Comparison of ENCODE assay signal across 25 mouse cellular contexts in the genomic region with DNA sequence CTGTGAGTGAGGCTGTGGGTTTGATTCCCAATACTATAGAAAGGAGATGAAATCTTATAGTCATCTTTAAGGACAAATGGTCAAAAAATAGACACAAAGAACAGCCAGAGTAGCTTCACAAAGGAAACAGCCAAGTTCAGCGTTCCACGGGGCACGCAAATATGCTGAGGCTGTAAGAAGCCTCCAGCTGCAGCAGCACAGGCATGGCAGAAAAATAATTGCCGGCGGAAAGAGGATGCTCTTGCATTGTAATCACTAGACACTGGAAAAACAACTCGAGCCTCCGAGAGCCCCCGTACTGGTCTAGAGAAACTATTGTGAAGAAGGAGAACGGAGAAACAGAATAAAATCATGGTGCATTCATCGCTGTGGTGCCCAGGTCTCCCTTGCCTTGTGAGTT. TPM values are rescaled to one million over a fixed set of nuclear protein-coding genes. Genes with fewer than 3 reads are reported as not detected.
DNase-seq lines count a peak whose midpoint lies in the region; ATAC-seq lines count a peak whose summit lies in the region.
"Had no signal": no experiment of that assay in that cellular context is flagged by ENCODE, and none has a peak within 500 bp of the region (broad histone marks: within the 10 kb centered on the region; RNA-seq: fewer than 3 reads in every experiment).

No protein-coding gene starts in this region.

- no peak overlapping the region for H3K4me3 ChIP-seq in forebrain, embryonic 14.5 days (ENCODE audit: low read depth, low read length)
- H3K4me3 ChIP-seq in hindbrain, embryonic 15.5 days = no peak overlapping the region
- H3K4me3 ChIP-seq in midbrain, embryonic 14.5 days (replicated peaks; ENCODE audit: low read depth, low read length) = no peak overlapping the region
- H3K4me3 ChIP-seq: embryonic facial prominence, embryonic 15.5 days; gastrocnemius, adult 2 months; limb, embryonic 12.5 days; liver, embryonic 12.5 days; lung, embryonic 15.5 days; stomach, embryonic 15.5 days had no signal

- H3K27me3 ChIP-seq in forebrain, embryonic 14.5 days (replicated peaks; ENCODE audit: control insufficient read depth, insufficient read depth, low read length) = no peaks in the 10 kb centered on the region
- no peaks in the 10 kb centered on the region for H3K27me3 ChIP-seq in hindbrain, embryonic 15.5 days
- H3K27me3 ChIP-seq in midbrain, embryonic 14.5 days (ENCODE audit: control insufficient read depth, insufficient read depth, low read length) = no peaks in the 10 kb centered on the region
- H3K27me3 ChIP-seq: embryonic facial prominence, embryonic 15.5 days; limb, embryonic 12.5 days; liver, embryonic 12.5 days; lung, embryonic 15.5 days; Patski; stomach, embryonic 15.5 days had no signal

- H3K36me3 ChIP-seq in forebrain, embryonic 14.5 days (ENCODE audit: control insufficient read depth, insufficient read depth, low read length) = no peaks in the 10 kb centered on the region
- no peaks in the 10 kb centered on the region for H3K36me3 ChIP-seq in hindbrain, embryonic 15.5 days
- no peaks in the 10 kb centered on the region for H3K36me3 ChIP-seq in midbrain, embryonic 14.5 days (ENCODE audit: control insufficient read depth, insufficient read depth, low read length)
- H3K36me3 ChIP-seq: embryonic facial prominence, embryonic 15.5 days; limb, embryonic 12.5 days; liver, embryonic 12.5 days; lung, embryonic 15.5 days; stomach, embryonic 15.5 days had no signal

- 69% methylated on average over 10 of the region's 10 CpGs for WGBS in forebrain, embryonic 14.5 days
- WGBS in hindbrain, embryonic 15.5 days = 30% methylated on average over 10 of the region's 10 CpGs
- 26% methylated on average over 10 of the region's 10 CpGs for WGBS in midbrain, embryonic 14.5 days

- no peaks in the 10 kb centered on the region for H3K9me3 ChIP-seq in forebrain, embryonic 14.5 days (replicated peaks; ENCODE audit: control insufficient read depth, low read length)
- no peaks in the 10 kb centered on the region for H3K9me3 ChIP-seq in hindbrain, embryonic 15.5 days
- no peaks in the 10 kb centered on the region for H3K9me3 ChIP-seq in midbrain, embryonic 14.5 days (ENCODE audit: control insufficient read depth, low read length)
- H3K9me3 ChIP-seq: embryonic facial prominence, embryonic 15.5 days; limb, embryonic 12.5 days; liver, embryonic 12.5 days; lung, embryonic 15.5 days; stomach, embryonic 15.5 days had no signal

- ATAC-seq in forebrain, embryonic 14.5 days = peak; percentile 65
- peak; percentile 68; the same call in 1 of the 2 replicates for ATAC-seq in hindbrain, embryonic 15.5 days (ENCODE audit: low FRiP score, low read depth)
- peak; percentile 35; the same call in 1 of the 2 replicates for ATAC-seq in midbrain, embryonic 14.5 days (ENCODE audit: low FRiP score, low TSS enrichment)
- ATAC-seq: inflammation-experienced regulatory T-cells, adult 6 months; liver, embryonic 12.5 days; Patski had no signal

- no peak overlapping the region for H3K4me2 ChIP-seq in forebrain, embryonic 14.5 days (ENCODE audit: low read length)
- no peak overlapping the region for H3K4me2 ChIP-seq in hindbrain, embryonic 15.5 days
- peak overlapping the region; percentile 9; the same call in 1 of the 2 replicates for H3K4me2 ChIP-seq in midbrain, embryonic 14.5 days (ENCODE audit: low read length)
- H3K4me2 ChIP-seq: embryonic facial prominence, embryonic 15.5 days; heart, embryonic 11.5 days; limb, embryonic 12.5 days; liver, embryonic 12.5 days; lung, embryonic 15.5 days; stomach, embryonic 15.5 days had no signal

- H3K27ac ChIP-seq in forebrain, embryonic 14.5 days (ENCODE audit: low read depth, low read length) = peak overlapping the region; percentile 56
- H3K27ac ChIP-seq in hindbrain, embryonic 15.5 days (replicated peaks) = no peak overlapping the region; the same call in 1 of the 2 replicates
- peak overlapping the region; percentile 50 for H3K27ac ChIP-seq in midbrain, embryonic 14.5 days (replicated peaks; ENCODE audit: low read depth, low read length)
- H3K27ac ChIP-seq: embryonic facial prominence, embryonic 15.5 days; gastrocnemius, adult 2 months; limb, embryonic 12.5 days; liver, embryonic 12.5 days; lung, embryonic 15.5 days; macrophage; stomach, embryonic 15.5 days had no signal

- 0 out of 2 replicates have a peak, but pooled peaks cover 5% of the 10 kb centered on the region for H3K4me1 ChIP-seq in forebrain, embryonic 14.5 days (ENCODE audit: control insufficient read depth, insufficient read depth, low read length)
- 0 out of 2 replicates have a peak, but pooled peaks cover 6% of the 10 kb centered on the region for H3K4me1 ChIP-seq in hindbrain, embryonic 15.5 days (replicated peaks)
- peaks cover 16% of the 10 kb centered on the region for H3K4me1 ChIP-seq in midbrain, embryonic 14.5 days (ENCODE audit: control insufficient read depth, insufficient read depth, low read length)
- H3K4me1 ChIP-seq: limb, embryonic 12.5 days; liver, embryonic 12.5 days; stomach, embryonic 15.5 days had no signal

- H3K9ac ChIP-seq in forebrain, embryonic 14.5 days (ENCODE audit: low read length) = no peak overlapping the region
- H3K9ac ChIP-seq in hindbrain, embryonic 15.5 days = no peak overlapping the region
- no peak overlapping the region for H3K9ac ChIP-seq in midbrain, embryonic 14.5 days (replicated peaks; ENCODE audit: low read length)
- H3K9ac ChIP-seq: embryonic facial prominence, embryonic 15.5 days; limb, embryonic 12.5 days; liver, embryonic 12.5 days; lung, embryonic 15.5 days; stomach, embryonic 15.5 days had no signal

- peak; percentile 23 for DNase-seq in brain, adult 2 months (ENCODE audit: low read depth, low spot score)
- DNase-seq in forebrain, embryonic 14.5 days (ENCODE audit: low spot score) = peak; percentile 63
- DNase-seq in midbrain, embryonic 14.5 days = peak; percentile 72
- no peak for DNase-seq in Muller cell, postnatal 12 days (ENCODE audit: inconsistent ontology term)
- no peak for DNase-seq in c-Kit-positive CD71-positive TER-119-positive erythroid progenitor cells, embryonic 14.5 days (ENCODE audit: low spot score)
- no peak for DNase-seq in embryo, embryonic 10 days (ENCODE audit: low spot score)
- no peak for DNase-seq in left cerebral cortex, adult 8-10 months (ENCODE audit: low spot score in 2 of 2)
- DNase-seq: adrenal gland, adult 8-10 months; cerebellum, adult 11 months; cerebellum, postnatal 14 days; gastrocnemius, adult 2 months; heart, postnatal 10 days; kidney, adult 8-10 months; kidney, postnatal 25 days; right cerebral cortex, postnatal 14 days had no signal

RNA-seq across cellular contexts. Expression of gene Cxcr4, which starts 52.5 kb away (rescaled TPM):
- polyA plus RNA-seq in forebrain, embryonic 14.5 days (2014; fragmentation: Nextera tagmentation; extraction: Ambion mirVana) = 13.5 and 13.8 TPM in 2 replicates
- polyA plus RNA-seq in hindbrain, embryonic 15.5 days (2015; fragmentation: Nextera tagmentation; extraction: Ambion mirVana) = 9.2 and 10.0 TPM in 2 replicates
- 10.2 and 12.3 TPM in 2 replicates for polyA plus RNA-seq in midbrain, embryonic 14.5 days (2014; fragmentation: Nextera tagmentation; extraction: Ambion mirVana)
- 1 to 10 TPM; 2.0 to 2.5 (median 2.2) TPM for total RNA-seq in left cerebral cortex, adult 8-10 months (2022)

Comparison
In these comparisons a context has a peak if more than half of its experiments do, and no peak if none do; other contexts are left out.
1. DNase-seq: peak in brain, adult 2 months (single experiment), forebrain, embryonic 14.5 days (single experiment) and midbrain, embryonic 14.5 days (single experiment); none in Muller cell, postnatal 12 days (single experiment), c-Kit-positive CD71-positive TER-119-positive erythroid progenitor cells, embryonic 14.5 days (single experiment), embryo, embryonic 10 days (single experiment) and left cerebral cortex, adult 8-10 months (0 of 2).
2. Peak in every context shown above with its lines, with median percentiles within 50 percentile points of each other: ATAC-seq.